Mouse (Mus musculus): ENCODE measurements around the gene Rcan1. TPM values are rescaled to one million over a fixed set of nuclear protein-coding genes. Genes with fewer than 3 reads are reported as not detected.

Rcan1 gene
- polyA plus RNA-seq, 1 experiment: 2.4 TPM

DNA sequence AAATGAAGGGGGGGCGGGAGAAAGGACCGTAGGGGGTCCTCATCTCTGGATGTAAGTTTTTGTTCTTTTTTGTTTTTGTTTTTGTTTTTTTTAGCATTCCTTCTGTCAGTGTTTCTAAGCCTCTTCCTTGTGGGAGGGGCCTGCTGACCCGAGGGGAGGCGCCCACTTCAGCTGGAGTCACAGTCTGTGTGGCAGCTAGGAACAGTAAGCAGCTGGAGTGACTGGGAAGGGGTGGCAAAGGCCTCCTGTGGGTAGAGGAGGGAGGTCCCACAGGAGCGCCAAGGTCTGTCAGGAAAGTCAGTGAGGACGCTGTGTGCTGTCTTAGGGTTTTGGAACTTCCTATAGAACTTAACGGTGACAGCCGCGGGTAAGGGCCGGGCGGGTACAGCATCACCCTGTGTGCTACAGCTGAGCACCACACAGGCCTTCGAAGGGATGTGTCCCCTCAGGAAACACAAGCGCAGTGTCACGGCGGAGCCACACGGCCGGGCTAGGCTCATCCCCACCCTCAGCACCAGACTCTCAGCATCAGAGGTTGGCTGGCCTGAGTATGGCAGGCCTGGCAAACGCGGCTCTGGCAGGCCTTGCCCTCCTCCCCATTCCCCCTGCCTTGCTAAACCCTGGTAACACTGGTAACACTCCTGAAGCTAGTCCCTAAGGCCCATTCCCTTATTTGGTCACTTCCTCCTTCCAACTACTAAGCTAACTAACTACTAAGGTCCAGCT lies 58.5 kb downstream of the Rcan1 start:
- Histone ChIP-seq H3K4me3 (replicated peaks) (peak overlapping the region; percentile 50), H3K9me3 (peaks cover 3% of the 10 kb centered on the region; the same call in 1 of the 2 replicates)

DNA sequence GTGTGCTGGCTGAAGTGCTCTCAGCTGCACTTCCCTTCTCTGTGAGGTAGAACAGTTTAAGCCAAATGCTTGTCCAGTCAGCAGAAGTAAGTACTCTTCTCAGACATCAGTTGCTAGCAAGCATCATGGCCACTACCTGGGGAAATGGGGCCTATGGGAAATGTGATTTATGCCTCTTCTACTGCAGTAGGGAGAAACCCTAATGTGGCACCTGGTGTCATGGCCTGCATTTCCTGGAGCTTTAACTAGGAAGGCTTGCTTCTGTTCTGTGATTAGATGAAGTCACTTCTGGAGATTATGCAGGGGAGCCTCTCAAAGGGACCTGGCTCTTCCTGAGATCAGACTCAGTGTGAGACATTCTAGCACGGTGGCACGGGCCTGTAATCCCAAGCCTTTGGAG lies 60.3 kb downstream of the Rcan1 start:
- no peak for TF ChIP-seq FLI1 (IDR thresholded peaks at IDR 0.05; ENCODE audit: low read length)
- no peak for TF ChIP-seq GATA1 (IDR thresholded peaks at IDR 0.05; ENCODE audit: borderline replicate concordance, low read length)
- Histone ChIP-seq H3K27me3 (replicated peaks) (peaks cover 23% of the 10 kb centered on the region), H3K36me3 (replicated peaks; ENCODE audit: low read length) (no peaks in the 10 kb centered on the region), H3K4me1 (peaks cover 22% of the 10 kb centered on the region), H3K9me3 (peaks cover 3% of the 10 kb centered on the region; the same call in 1 of the 2 replicates), H3K4me3 (replicated peaks) (no peak overlapping the region)

More for the DNA sequence above, 58.5 kb downstream of the Rcan1 start:
- no peaks in the 10 kb centered on the region for H3K36me3 ChIP-seq (replicated peaks; ENCODE audit: low read length)
- peaks cover 18% of the 10 kb centered on the region for H3K27me3 ChIP-seq (replicated peaks)
- TF ChIP-seq GATA1 (IDR thresholded peaks at IDR 0.05; ENCODE audit: borderline replicate concordance, low read length): no peak
- no peak for TF ChIP-seq FLI1 (IDR thresholded peaks at IDR 0.05; ENCODE audit: low read length)
- peaks cover 36% of the 10 kb centered on the region for H3K4me1 ChIP-seq

DNA sequence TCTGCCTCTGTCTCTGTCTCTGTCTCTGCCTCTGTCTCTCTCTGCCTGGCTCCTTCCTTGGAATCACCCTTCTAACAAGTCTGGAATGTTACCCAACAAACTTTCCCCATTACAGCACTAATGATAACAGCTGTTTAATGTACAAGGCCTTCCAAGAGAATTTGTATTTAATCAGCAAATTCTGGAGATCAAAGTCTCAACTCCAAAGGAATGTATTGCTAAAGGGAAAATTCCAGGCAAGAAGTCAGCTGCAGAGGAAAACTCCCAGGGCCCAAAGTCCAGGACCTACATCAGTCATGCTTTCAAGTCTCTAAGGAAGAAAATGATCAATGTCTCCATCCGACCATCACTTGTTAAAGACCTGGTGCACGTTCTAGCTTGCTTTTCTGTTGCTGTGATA lies 62.8 kb downstream of the Rcan1 start:
- TF ChIP-seq FLI1 (IDR thresholded peaks at IDR 0.05; ENCODE audit: low read length) (no peak), GATA1 (IDR thresholded peaks at IDR 0.05; ENCODE audit: borderline replicate concordance, low read length) (no peak)
- Histone ChIP-seq H3K4me1 (peaks cover 10% of the 10 kb centered on the region), H3K36me3 (replicated peaks; ENCODE audit: low read length) (no peaks in the 10 kb centered on the region), H3K9me3 (peaks cover 3% of the 10 kb centered on the region; the same call in 1 of the 2 replicates), H3K27me3 (replicated peaks) (peaks cover 37% of the 10 kb centered on the region), H3K4me3 (replicated peaks) (no peak overlapping the region)

DNA sequence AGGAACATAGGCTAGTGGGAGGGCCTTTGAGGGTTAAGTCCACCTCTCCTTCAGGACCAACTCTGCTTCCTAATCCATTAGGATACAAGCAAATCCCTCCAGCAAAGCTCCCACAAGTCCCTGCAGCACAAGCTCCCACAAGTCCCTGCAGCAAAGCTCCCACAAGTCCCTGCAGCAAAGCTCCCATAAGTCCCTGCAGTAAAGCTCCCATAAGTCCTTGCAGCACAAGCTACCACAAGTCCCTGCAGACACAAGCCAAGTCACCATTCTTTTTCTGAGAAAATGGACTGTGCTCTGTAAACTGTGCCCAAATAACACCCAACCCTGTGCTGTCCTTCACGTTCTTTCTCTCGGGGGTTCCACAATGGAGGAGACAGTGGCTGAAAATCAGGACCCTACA lies 66.5 kb downstream of the Rcan1 start:
- TF ChIP-seq GATA1 (IDR thresholded peaks at IDR 0.05; ENCODE audit: borderline replicate concordance, low read length): no peak
- TF ChIP-seq FLI1 (IDR thresholded peaks at IDR 0.05; ENCODE audit: low read length): no peak
- Histone ChIP-seq H3K9me3 (peaks cover 3% of the 10 kb centered on the region; the same call in 1 of the 2 replicates), H3K27me3 (replicated peaks) (peaks cover 68% of the 10 kb centered on the region), H3K4me3 (replicated peaks) (no peak overlapping the region), H3K36me3 (replicated peaks; ENCODE audit: low read length) (no peaks in the 10 kb centered on the region), H3K4me1 (peaks cover 18% of the 10 kb centered on the region)

DNA sequence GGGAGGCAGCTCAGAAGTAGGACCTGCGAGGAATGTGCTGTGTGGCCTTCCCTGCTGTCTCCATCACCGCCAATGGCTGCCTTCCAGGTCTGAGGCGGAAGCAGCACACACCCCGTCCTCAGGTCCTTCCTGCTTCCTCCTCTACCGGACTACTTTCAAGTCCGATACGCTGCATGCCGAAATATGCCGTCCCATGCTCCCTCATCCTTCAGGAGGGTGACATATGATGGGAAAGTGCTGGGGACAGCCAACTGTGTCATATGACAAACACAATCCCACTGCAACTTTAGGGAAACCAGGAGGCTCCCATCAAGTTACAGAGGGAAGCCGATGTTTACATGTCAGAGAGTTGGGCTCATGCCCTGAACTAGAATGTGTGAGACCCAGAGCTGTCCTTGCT lies 67.6 kb downstream of the Rcan1 start:
- no peaks in the 10 kb centered on the region for H3K9me3 ChIP-seq
- H3K4me3 ChIP-seq (replicated peaks): no peak overlapping the region
- H3K4me1 ChIP-seq: peaks cover 23% of the 10 kb centered on the region
- TF ChIP-seq GATA1 (IDR thresholded peaks at IDR 0.05; ENCODE audit: borderline replicate concordance, low read length) (no peak), FLI1 (IDR thresholded peaks at IDR 0.05; ENCODE audit: low read length) (no peak)
- peaks cover 71% of the 10 kb centered on the region for H3K27me3 ChIP-seq (replicated peaks)
- H3K36me3 ChIP-seq (replicated peaks; ENCODE audit: low read length): no peaks in the 10 kb centered on the region

DNA sequence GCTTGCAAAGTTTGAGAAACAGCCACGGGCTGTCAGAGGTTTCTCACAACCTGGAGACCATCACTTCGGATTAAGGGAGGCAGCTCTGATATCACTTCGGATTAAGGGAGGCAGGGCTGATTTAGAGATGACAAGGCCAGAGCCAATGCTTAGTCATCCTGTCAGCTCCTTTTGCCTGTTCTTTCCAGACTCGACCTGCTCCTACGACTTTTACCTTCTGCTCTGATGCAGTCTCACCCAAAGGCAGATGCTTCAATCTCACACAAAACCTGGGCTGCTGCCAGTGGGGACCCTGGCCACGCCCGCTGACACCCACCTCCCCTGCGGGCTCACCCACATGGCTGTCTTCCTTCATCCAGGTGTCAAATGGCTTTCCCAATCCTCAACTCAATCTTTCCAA lies 68.5 kb downstream of the Rcan1 start:
- TF ChIP-seq FLI1 (IDR thresholded peaks at IDR 0.05; ENCODE audit: low read length): no peak
- TF ChIP-seq GATA1 (IDR thresholded peaks at IDR 0.05; ENCODE audit: borderline replicate concordance, low read length): no peak
- no peak overlapping the region for H3K4me3 ChIP-seq (replicated peaks)
- H3K36me3 ChIP-seq (replicated peaks; ENCODE audit: low read length): no peaks in the 10 kb centered on the region
- H3K4me1 ChIP-seq: peaks cover 23% of the 10 kb centered on the region
- peaks cover 74% of the 10 kb centered on the region for H3K27me3 ChIP-seq (replicated peaks)
- no peaks in the 10 kb centered on the region for H3K9me3 ChIP-seq

DNA sequence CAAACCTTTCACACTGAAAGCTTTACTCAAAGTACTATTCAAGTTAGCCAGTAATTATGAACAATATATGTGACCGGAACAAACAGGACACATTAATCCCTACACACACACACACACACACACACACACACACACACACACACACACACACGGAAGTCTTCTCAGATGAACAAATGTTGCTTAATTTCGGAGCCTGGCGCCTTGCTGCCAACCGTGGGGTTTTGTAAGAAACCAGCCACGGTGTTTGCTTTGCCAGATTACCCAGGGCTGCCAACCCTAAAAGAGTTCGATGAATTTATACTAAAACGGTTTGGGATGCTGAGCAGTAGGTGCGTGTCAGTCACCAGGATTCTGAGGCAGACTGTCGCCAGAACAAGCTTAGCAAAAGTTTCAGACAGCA lies 69.5 kb downstream of the Rcan1 start:
- Histone ChIP-seq H3K4me3 (replicated peaks) (no peak overlapping the region), H3K4me1 (peaks cover 26% of the 10 kb centered on the region), H3K27me3 (replicated peaks) (peaks cover 76% of the 10 kb centered on the region), H3K9me3 (no peaks in the 10 kb centered on the region), H3K36me3 (replicated peaks; ENCODE audit: low read length) (peaks cover 9% of the 10 kb centered on the region)
- TF ChIP-seq GATA1 (IDR thresholded peaks at IDR 0.05; ENCODE audit: borderline replicate concordance, low read length): no peak
- no peak for TF ChIP-seq FLI1 (IDR thresholded peaks at IDR 0.05; ENCODE audit: low read length)

DNA sequence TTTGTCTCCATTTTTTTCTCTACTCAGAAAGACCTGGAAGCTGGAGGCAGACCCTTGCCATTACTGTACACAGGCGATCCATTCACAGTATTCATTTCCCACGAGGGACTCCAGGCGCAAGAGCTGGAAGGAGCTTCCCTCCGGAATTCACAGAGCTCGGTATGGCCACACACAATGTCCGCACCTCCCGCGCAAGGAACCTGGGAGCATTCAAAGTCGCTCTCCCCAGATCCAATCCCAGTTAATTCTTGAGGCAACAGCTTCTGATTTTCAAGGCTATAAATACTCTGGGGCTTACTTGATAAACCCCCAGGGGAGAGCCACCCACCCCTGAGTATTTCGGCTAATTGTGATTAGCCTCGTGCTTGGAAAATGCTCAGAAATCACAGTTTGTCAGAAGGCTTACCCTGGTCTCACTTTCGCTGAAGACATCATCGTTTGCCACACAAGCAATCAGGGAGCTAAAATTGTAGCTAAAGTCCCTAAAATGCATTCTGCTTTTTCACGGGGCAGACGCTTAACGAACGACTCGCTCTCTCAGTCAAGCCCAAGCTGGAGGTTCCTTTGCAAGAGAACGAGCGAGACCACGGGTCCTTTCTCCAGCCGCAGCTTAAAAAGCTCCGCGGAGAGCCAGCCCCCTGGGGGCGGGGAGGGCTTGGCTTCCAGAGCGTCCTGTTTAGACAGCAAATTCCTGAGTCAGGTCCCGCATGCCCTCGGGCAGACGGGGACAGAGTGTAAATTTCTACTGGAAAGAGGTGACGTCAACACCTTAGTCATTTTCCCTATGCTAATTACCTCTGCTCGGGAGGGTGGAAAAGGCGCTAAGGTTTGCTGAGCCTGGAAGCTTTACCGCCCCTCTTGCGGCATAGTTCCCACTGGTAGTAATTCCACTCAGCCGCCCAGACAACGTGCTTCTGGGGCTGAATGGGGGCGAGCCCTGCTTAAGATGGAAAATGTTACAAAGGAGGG lies 70.9 kb downstream of the Rcan1 start:
- Histone ChIP-seq H3K27me3 (replicated peaks) (peaks cover 80% of the 10 kb centered on the region), H3K4me1 (peaks cover 26% of the 10 kb centered on the region), H3K4me3 (replicated peaks) (peak overlapping the region; percentile 86), H3K36me3 (replicated peaks; ENCODE audit: low read length) (peaks cover 22% of the 10 kb centered on the region), H3K9me3 (no peaks in the 10 kb centered on the region)
- TF ChIP-seq FLI1 (IDR thresholded peaks at IDR 0.05; ENCODE audit: low read length) (no peak), GATA1 (IDR thresholded peaks at IDR 0.05; ENCODE audit: borderline replicate concordance, low read length) (no peak)

DNA sequence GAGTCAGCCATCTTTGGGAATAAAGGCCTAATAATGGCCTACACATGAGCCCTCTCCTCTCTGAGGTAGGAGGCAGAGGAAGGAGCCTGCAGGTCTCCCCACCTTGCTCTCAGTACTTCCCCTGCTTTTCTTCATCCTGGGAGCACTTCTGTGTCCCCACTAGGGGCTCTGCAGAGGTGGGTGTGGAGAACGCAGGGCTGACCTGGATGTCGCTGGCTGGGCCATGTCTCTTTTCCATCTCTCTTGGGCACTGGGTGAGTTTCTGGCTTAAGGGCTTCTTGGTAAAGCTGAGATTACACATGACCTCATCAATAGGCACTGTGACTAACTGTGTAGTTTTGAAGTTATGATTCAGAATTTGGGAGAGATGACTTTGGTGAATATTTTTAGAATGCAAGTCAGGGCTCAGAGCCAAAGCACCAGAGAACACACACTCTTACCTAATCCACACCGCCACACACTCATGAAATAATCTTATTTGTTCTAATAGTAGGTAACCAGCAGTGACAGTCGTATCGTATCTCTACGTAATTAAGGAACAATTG lies 72.0 kb downstream of the Rcan1 start:
- Histone ChIP-seq H3K4me3 (replicated peaks) (no peak overlapping the region), H3K27me3 (replicated peaks) (peaks cover 75% of the 10 kb centered on the region), H3K9me3 (no peaks in the 10 kb centered on the region), H3K36me3 (replicated peaks; ENCODE audit: low read length) (peaks cover 29% of the 10 kb centered on the region), H3K4me1 (peaks cover 26% of the 10 kb centered on the region)
- no peak for TF ChIP-seq FLI1 (IDR thresholded peaks at IDR 0.05; ENCODE audit: low read length)
- no peak for TF ChIP-seq GATA1 (IDR thresholded peaks at IDR 0.05; ENCODE audit: borderline replicate concordance, low read length)
